Mouse (Mus musculus): ENCODE results near the gene Ints1. TPM values are rescaled to one million over a fixed set of nuclear protein-coding genes. Genes with fewer than 3 reads are reported as not detected.

Gene Ints1
- total RNA-seq, 2 experiments from 2014 or later = 41.0 to 65.1 TPM

GRCm38 (mm10) chr5:139723113-139723512 lies 52.4 kb downstream of the Ints1 start:
- no peak; the same call in 1 of the 2 replicates for ATAC-seq (replicated peaks; ENCODE audit: poor library complexity)

GRCm38 (mm10) chr5:139722709-139723108 lies 52.8 kb downstream of the Ints1 start:
- ATAC-seq (replicated peaks; ENCODE audit: poor library complexity) = peak; percentile 76

GRCm38 (mm10) chr5:139718949-139719348 lies 56.5 kb downstream of the Ints1 start:
- no peak for ATAC-seq (replicated peaks; ENCODE audit: poor library complexity)

DNA sequence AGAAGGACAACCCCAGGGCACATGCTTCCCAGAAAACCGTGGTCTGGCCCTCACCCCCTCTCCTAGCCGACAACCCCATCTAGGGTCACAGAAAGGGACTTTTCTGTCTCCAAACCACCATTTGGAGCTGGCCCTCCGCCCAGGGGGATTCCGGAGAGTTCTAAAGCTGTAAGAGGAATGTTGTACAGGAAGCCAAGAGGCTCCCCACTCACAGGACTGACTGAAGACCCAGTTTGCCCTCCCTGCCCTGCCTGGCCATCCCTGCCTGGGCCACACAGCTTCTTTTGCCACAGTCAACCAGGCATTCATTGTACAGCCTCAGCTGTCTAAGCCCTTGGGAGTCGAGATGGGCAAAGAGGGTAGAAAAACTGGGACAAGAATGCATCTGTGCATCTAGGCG lies 56.9 kb downstream of the Ints1 start:
- no peak for ATAC-seq (replicated peaks; ENCODE audit: poor library complexity)

DNA sequence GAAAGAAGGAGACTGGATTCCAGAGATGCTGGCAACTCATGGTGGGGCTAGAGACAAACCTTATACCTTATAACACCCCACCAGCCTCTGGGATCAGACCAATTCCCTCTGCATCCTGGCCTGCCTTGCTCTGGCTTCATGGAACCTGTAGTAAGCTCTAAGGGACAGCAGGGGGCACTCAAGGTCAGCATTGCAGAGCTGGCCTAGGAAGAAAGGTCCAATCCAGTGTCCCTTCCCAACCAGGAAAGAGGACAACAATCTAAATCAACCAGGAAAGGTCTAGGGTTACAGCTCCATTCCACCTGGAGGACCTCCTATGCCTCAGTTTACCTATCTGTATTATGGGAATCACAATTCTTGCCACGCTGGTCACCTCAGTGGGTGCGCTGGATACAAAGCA lies 57.8 kb downstream of the Ints1 start:
- peak; percentile 86 for ATAC-seq (replicated peaks; ENCODE audit: poor library complexity)

GRCm38 (mm10) chr5:139706496-139706895 lies 69.0 kb downstream of the Ints1 start:
- ATAC-seq (replicated peaks; ENCODE audit: poor library complexity) = no peak

- ATAC-seq (replicated peaks; ENCODE audit: poor library complexity) = peak; percentile 83
Observed at GRCm38 (mm10) chr5:139702905-139703304, 72.6 kb downstream of the Ints1 start.

DNA sequence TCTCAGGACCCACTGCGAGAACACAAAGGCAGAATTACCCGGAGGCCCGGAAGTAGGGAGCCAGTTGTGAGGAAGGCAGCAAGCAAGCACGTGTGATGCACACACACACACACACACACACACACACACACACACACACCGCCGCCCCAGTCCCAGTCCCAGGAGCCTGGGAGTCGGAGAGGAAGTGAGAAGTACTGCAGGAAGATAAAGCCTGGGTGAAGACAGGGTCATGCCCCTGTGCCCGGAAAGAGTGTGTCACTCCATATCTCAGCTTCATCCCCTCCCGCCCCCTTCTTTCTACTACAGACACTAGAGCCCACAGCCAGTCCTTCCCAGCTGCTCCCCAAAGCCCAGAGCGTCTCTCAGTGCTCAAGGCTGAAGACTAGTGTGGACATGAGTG lies 73.2 kb downstream of the Ints1 start:
- peak; percentile 88 for ATAC-seq (replicated peaks; ENCODE audit: poor library complexity)

Other genes starting within 250 kb of the Ints1 start
- not detected in 2 replicates for gene Uncx, start 232.2 kb downstream of the Ints1 start, total RNA-seq (2015)
- not detected in 2 replicates for gene Uncx, start 232.2 kb downstream of the Ints1 start, total RNA-seq (2017)
- 7.0 and 8.0 TPM in 2 replicates for gene Micall2, start 39.3 kb downstream of the Ints1 start, total RNA-seq (2015)
- gene Micall2, start 39.3 kb downstream of the Ints1 start, total RNA-seq (2017) = 2.5 and 3.9 TPM in 2 replicates
- 11.0 and 13.4 TPM in 2 replicates for gene Mafk, start 15.8 kb upstream of the Ints1 start, total RNA-seq (2015)
- gene Mafk, start 15.8 kb upstream of the Ints1 start, total RNA-seq (2017) = 22.7 and 27.0 TPM in 2 replicates
- 0.10 TPM in 1 of 2 replicates, not detected in the other for gene Tmem184a, start 44.2 kb upstream of the Ints1 start, total RNA-seq (2015)
- gene Tmem184a, start 44.2 kb upstream of the Ints1 start, total RNA-seq (2017) = not detected in 2 replicates
- not detected in 2 replicates for gene Gm26938, start 50.7 kb upstream of the Ints1 start, total RNA-seq (2015)
- gene Gm26938, start 50.7 kb upstream of the Ints1 start, total RNA-seq (2017) = not detected in 2 replicates
- 27.3 and 30.9 TPM in 2 replicates for gene Psmg3, start 51.2 kb upstream of the Ints1 start, total RNA-seq (2015)
- 24.6 and 32.5 TPM in 2 replicates for gene Psmg3, start 51.2 kb upstream of the Ints1 start, total RNA-seq (2017)
- 0.02 TPM in 1 of 2 replicates, not detected in the other for gene Elfn1, start 132.3 kb upstream of the Ints1 start, total RNA-seq (2015)
- gene Elfn1, start 132.3 kb upstream of the Ints1 start, total RNA-seq (2017) = not detected in 2 replicates

All from megakaryocyte progenitor cell, adult 5-6 weeks (primary cell).